In genomic region chr19:42085690-42086089, GRCm38 (mm10) we compare ENCODE assay signal across 9 mouse cellular contexts. TPM values are rescaled to one million over a fixed set of nuclear protein-coding genes. Genes with fewer than 3 reads are reported as not detected.
DNase-seq lines count a peak whose midpoint lies in the region; ATAC-seq and TF ChIP-seq lines count a peak whose summit lies in the region.
"Had no signal": no experiment of that assay in that cellular context is flagged by ENCODE, and none has a peak within 500 bp of the region (broad histone marks: within the 10 kb centered on the region; RNA-seq: fewer than 3 reads in every experiment).

No protein-coding gene starts in this region.

- ATAC-seq in heart, embryonic 13.5 days (ENCODE audit: extremely low read depth, insufficient number of reproducible peaks, low FRiP score, low TSS enrichment): no peak
- no peak for ATAC-seq in G1E (ENCODE audit: extremely low read depth, insufficient number of reproducible peaks, low FRiP score, poor library complexity, severe bottlenecking)
- ATAC-seq in hindbrain, embryonic 12.5 days (ENCODE audit: low FRiP score): no peak; the same call in 1 of the 2 replicates
- no peak for ATAC-seq in midbrain, embryonic 11.5 days (ENCODE audit: low FRiP score)
- ATAC-seq in megakaryocyte-erythroid progenitor cell, adult 5-6 weeks (replicated peaks; ENCODE audit: low FRiP score, low TSS enrichment, poor library complexity, severe bottlenecking): no peak

- TF ChIP-seq CTCF in G1E (IDR thresholded peaks at IDR 0.05; ENCODE audit: low read depth, low read length): no peak

- intact Hi-C loops in heart, postnatal 10 days (cut with DNase I): no loop called here

- WGBS in heart, embryonic 13.5 days: 11% methylated on average over 10 of the region's 10 CpGs
- WGBS in hindbrain, embryonic 12.5 days: 8% methylated on average over 10 of the region's 10 CpGs
- WGBS in midbrain, embryonic 11.5 days: 5% methylated on average over 10 of the region's 10 CpGs

- peaks cover 19% of the 10 kb centered on the region for H3K4me1 ChIP-seq in heart, embryonic 13.5 days
- peaks cover 17% of the 10 kb centered on the region for H3K4me1 ChIP-seq in G1E (ENCODE audit: insufficient read depth, low read depth, low read length)
- H3K4me1 ChIP-seq in hindbrain, embryonic 12.5 days: peaks cover 13% of the 10 kb centered on the region
- peaks cover 7% of the 10 kb centered on the region; the same call in 1 of the 2 replicates for H3K4me1 ChIP-seq in midbrain, embryonic 11.5 days (ENCODE audit: control insufficient read depth, insufficient read depth, low read length)

- peak overlapping the region; percentile 85 for H3K9ac ChIP-seq in heart, embryonic 13.5 days
- peak overlapping the region; percentile 81 for H3K9ac ChIP-seq in hindbrain, embryonic 12.5 days
- H3K9ac ChIP-seq in midbrain, embryonic 11.5 days (ENCODE audit: low read length): peak overlapping the region; percentile 85

- H3K27ac ChIP-seq in heart, embryonic 13.5 days (replicated peaks): no peak overlapping the region
- peak overlapping the region; percentile 49; the same call in 1 of the 2 replicates for H3K27ac ChIP-seq in hindbrain, embryonic 12.5 days
- peak overlapping the region; percentile 45; the same call in 1 of the 2 replicates for H3K27ac ChIP-seq in midbrain, embryonic 11.5 days (ENCODE audit: low read depth, low read length)

- H3K27me3 ChIP-seq in heart, embryonic 13.5 days (replicated peaks): no peaks in the 10 kb centered on the region
- H3K27me3 ChIP-seq in G1E (ENCODE audit: insufficient read depth, low read length): peaks cover 17% of the 10 kb centered on the region
- H3K27me3 ChIP-seq in hindbrain, embryonic 12.5 days: no peaks in the 10 kb centered on the region
- H3K27me3 ChIP-seq in midbrain, embryonic 11.5 days (ENCODE audit: control insufficient read depth, insufficient read depth, low read length): no peaks in the 10 kb centered on the region
- H3K27me3 ChIP-seq: CH12.LX had no signal

- H3K4me2 ChIP-seq in heart, embryonic 13.5 days: peak overlapping the region; percentile 89
- H3K4me2 ChIP-seq in hindbrain, embryonic 12.5 days (replicated peaks): peak overlapping the region; percentile 93
- peak overlapping the region; percentile 90 for H3K4me2 ChIP-seq in midbrain, embryonic 11.5 days

- H3K4me3 ChIP-seq in heart, embryonic 13.5 days: peak overlapping the region; percentile 78
- H3K4me3 ChIP-seq in G1E (ENCODE audit: low read depth, low read length): peak overlapping the region; percentile 67
- H3K4me3 ChIP-seq in hindbrain, embryonic 12.5 days: peak overlapping the region; percentile 79
- peak overlapping the region; percentile 74 for H3K4me3 ChIP-seq in midbrain, embryonic 11.5 days (ENCODE audit: low read depth, low read length)

- H3K9me3 ChIP-seq in heart, embryonic 13.5 days: no peaks in the 10 kb centered on the region
- H3K9me3 ChIP-seq in G1E (replicated peaks): no peaks in the 10 kb centered on the region
- no peaks in the 10 kb centered on the region for H3K9me3 ChIP-seq in hindbrain, embryonic 12.5 days (replicated peaks)
- no peaks in the 10 kb centered on the region for H3K9me3 ChIP-seq in midbrain, embryonic 11.5 days (ENCODE audit: control insufficient read depth, low read length)

- no peak for DNase-seq in heart, postnatal 10 days
- no peak for DNase-seq in G1E (ENCODE audit: low spot score)
- DNase-seq in midbrain, embryonic 11.5 days (ENCODE audit: low spot score, missing footprints): peak; percentile 86
- no peak for DNase-seq in adrenal gland, adult (ENCODE audit: inconsistent age in 2 of 2, low spot score in 1 of 2)
- no peak for DNase-seq in layer of hippocampus, postnatal 25 days (ENCODE audit: extremely low spot score in 1 of 2, low spot score in 1 of 2)

- no peaks in the 10 kb centered on the region for H3K36me3 ChIP-seq in heart, embryonic 13.5 days
- H3K36me3 ChIP-seq in G1E (replicated peaks): no peaks in the 10 kb centered on the region
- no peaks in the 10 kb centered on the region for H3K36me3 ChIP-seq in hindbrain, embryonic 12.5 days
- no peaks in the 10 kb centered on the region for H3K36me3 ChIP-seq in midbrain, embryonic 11.5 days (ENCODE audit: control insufficient read depth, insufficient read depth, low read length)

RNA-seq across cellular contexts. Expression of gene Morn4, which starts 0.5 kb away (rescaled TPM):
- 15.2 and 15.3 TPM in 2 replicates for polyA plus RNA-seq in heart, embryonic 13.5 days (2015; fragmentation: Nextera tagmentation; extraction: Ambion mirVana)
- total RNA-seq in heart, postnatal 10 days (2021): 1 to 10 TPM; 5.9 to 7.4 TPM
- total RNA-seq in G1E (2014; fragmentation: Nextera tagmentation) (not detected in 2 replicates), G1E (2017) (0.27 and 0.29 TPM in 2 replicates)
- polyA plus RNA-seq in G1E (2012): 0.23 and 0.35 TPM in 2 replicates
- polyA plus RNA-seq in hindbrain, embryonic 12.5 days (2016; fragmentation: Nextera tagmentation; extraction: Ambion mirVana): 81.4 and 83.5 TPM in 2 replicates
- polyA plus RNA-seq in midbrain, embryonic 11.5 days (2014; fragmentation: Nextera tagmentation; extraction: Ambion mirVana): 65.1 and 65.6 TPM in 2 replicates
- total RNA-seq in megakaryocyte-erythroid progenitor cell, adult 5-6 weeks (2014; fragmentation: Nextera tagmentation): 2.1 TPM in 1 of 2 replicates, not detected in the other
- 0.53 and 0.85 TPM in 2 replicates for total RNA-seq in megakaryocyte-erythroid progenitor cell, adult 5-6 weeks (2017)
- total RNA-seq in layer of hippocampus, postnatal 25 days (2021): 10 to 100 TPM; 71.1 to 72.9 TPM

RNA-seq across cellular contexts. Expression of gene Pi4k2a, which starts 4.6 kb away (rescaled TPM):
- 14.5 and 16.9 TPM in 2 replicates for polyA plus RNA-seq in heart, embryonic 13.5 days (2015; fragmentation: Nextera tagmentation; extraction: Ambion mirVana)
- total RNA-seq in heart, postnatal 10 days (2021): 10 to 100 TPM; 16.1 to 17.9 TPM
- total RNA-seq in G1E (2014; fragmentation: Nextera tagmentation) (8.5 and 10.7 TPM in 2 replicates), G1E (2017) (5.5 and 6.3 TPM in 2 replicates)
- 13.8 and 14.5 TPM in 2 replicates for polyA plus RNA-seq in G1E (2012)
- 35.3 and 39.4 TPM in 2 replicates for polyA plus RNA-seq in hindbrain, embryonic 12.5 days (2016; fragmentation: Nextera tagmentation; extraction: Ambion mirVana)
- 19.9 and 22.1 TPM in 2 replicates for polyA plus RNA-seq in midbrain, embryonic 11.5 days (2014; fragmentation: Nextera tagmentation; extraction: Ambion mirVana)
- total RNA-seq in megakaryocyte-erythroid progenitor cell, adult 5-6 weeks (2014; fragmentation: Nextera tagmentation): 8.9 and 13.5 TPM in 2 replicates
- total RNA-seq in megakaryocyte-erythroid progenitor cell, adult 5-6 weeks (2017): 4.6 and 5.2 TPM in 2 replicates
- 10 to 100 TPM; 62.8 to 67.1 TPM for total RNA-seq in layer of hippocampus, postnatal 25 days (2021)

RNA-seq across cellular contexts. Expression of gene 4933411K16Rik, which starts 33.6 kb away (rescaled TPM):
- polyA plus RNA-seq in heart, embryonic 13.5 days (2015; fragmentation: Nextera tagmentation; extraction: Ambion mirVana): not detected in 2 replicates
- under 1 TPM; 0.24 to 0.37 TPM for total RNA-seq in heart, postnatal 10 days (2021)
- not detected in 2 replicates for total RNA-seq in G1E (2014; fragmentation: Nextera tagmentation)
- total RNA-seq in G1E (2017): not detected in 2 replicates
- polyA plus RNA-seq in G1E (2012): not detected in 2 replicates
- polyA plus RNA-seq in hindbrain, embryonic 12.5 days (2016; fragmentation: Nextera tagmentation; extraction: Ambion mirVana): not detected in 2 replicates
- 0.10 TPM in 1 of 2 replicates, not detected in the other for polyA plus RNA-seq in midbrain, embryonic 11.5 days (2014; fragmentation: Nextera tagmentation; extraction: Ambion mirVana)
- total RNA-seq in megakaryocyte-erythroid progenitor cell, adult 5-6 weeks (2014; fragmentation: Nextera tagmentation): not detected in 2 replicates
- total RNA-seq in megakaryocyte-erythroid progenitor cell, adult 5-6 weeks (2017): not detected in 2 replicates
- 1 to 10 TPM in 1 of 2 experiments, under 1 TPM in 1; 0.76 to 1.6 TPM for total RNA-seq in layer of hippocampus, postnatal 25 days (2021)
- total RNA-seq: CH12.LX had no signal

RNA-seq across cellular contexts. Expression of gene Hoga1, which starts 40.3 kb away (rescaled TPM):
- 0.44 and 1.4 TPM in 2 replicates for polyA plus RNA-seq in heart, embryonic 13.5 days (2015; fragmentation: Nextera tagmentation; extraction: Ambion mirVana)
- 1 to 10 TPM; 1.3 to 2.2 TPM for total RNA-seq in heart, postnatal 10 days (2021)
- not detected in 2 replicates for total RNA-seq in G1E (2014; fragmentation: Nextera tagmentation)
- total RNA-seq in G1E (2017): not detected in 2 replicates
- not detected in 2 replicates for polyA plus RNA-seq in G1E (2012)
- 1.1 and 1.3 TPM in 2 replicates for polyA plus RNA-seq in hindbrain, embryonic 12.5 days (2016; fragmentation: Nextera tagmentation; extraction: Ambion mirVana)
- 0.80 and 1.2 TPM in 2 replicates for polyA plus RNA-seq in midbrain, embryonic 11.5 days (2014; fragmentation: Nextera tagmentation; extraction: Ambion mirVana)
- total RNA-seq in megakaryocyte-erythroid progenitor cell, adult 5-6 weeks (2014; fragmentation: Nextera tagmentation): not detected in 2 replicates
- not detected in 2 replicates for total RNA-seq in megakaryocyte-erythroid progenitor cell, adult 5-6 weeks (2017)
- 1 to 10 TPM; 5.2 to 8.2 TPM for total RNA-seq in layer of hippocampus, postnatal 25 days (2021)
- total RNA-seq: CH12.LX had no signal

RNA-seq across cellular contexts. Expression of gene Avpi1, which starts 43.2 kb away (rescaled TPM):
- polyA plus RNA-seq in heart, embryonic 13.5 days (2015; fragmentation: Nextera tagmentation; extraction: Ambion mirVana): 30.6 and 34.2 TPM in 2 replicates
- total RNA-seq in heart, postnatal 10 days (2021): 10 to 100 TPM; 10.9 to 13.1 TPM
- total RNA-seq in G1E (2014; fragmentation: Nextera tagmentation) (2.8 and 5.1 TPM in 2 replicates), G1E (2017) (2.2 and 5.2 TPM in 2 replicates)
- polyA plus RNA-seq in G1E (2012): 12.6 and 15.2 TPM in 2 replicates
- polyA plus RNA-seq in hindbrain, embryonic 12.5 days (2016; fragmentation: Nextera tagmentation; extraction: Ambion mirVana): 11.8 and 13.5 TPM in 2 replicates
- 11.1 and 12.9 TPM in 2 replicates for polyA plus RNA-seq in midbrain, embryonic 11.5 days (2014; fragmentation: Nextera tagmentation; extraction: Ambion mirVana)
- 2.2 and 6.1 TPM in 2 replicates for total RNA-seq in megakaryocyte-erythroid progenitor cell, adult 5-6 weeks (2014; fragmentation: Nextera tagmentation)
- total RNA-seq in megakaryocyte-erythroid progenitor cell, adult 5-6 weeks (2017): 4.6 TPM in 1 of 2 replicates, not detected in the other
- total RNA-seq in layer of hippocampus, postnatal 25 days (2021): 10 to 100 TPM; 19.7 to 21.7 TPM

Comparison
In these comparisons a context has a peak if more than half of its experiments do, and no peak if none do; other contexts are left out.
1. RNA of gene Morn4, which starts 0.5 kb away (total RNA-seq): 71.1 to 72.9 TPM in layer of hippocampus, postnatal 25 days; 5.9 to 7.4 TPM in heart, postnatal 10 days, 0.53 to 2.1 TPM in megakaryocyte-erythroid progenitor cell, adult 5-6 weeks and 0.27 to 0.29 TPM in G1E; every median in the first group is over 4 times any median in the second.
2. Peak in every context shown above with its lines, with median percentiles within 50 percentile points of each other: H3K4me2 ChIP-seq, H3K4me3 ChIP-seq and H3K9ac ChIP-seq.